Mouse (Mus musculus): ENCODE measurements around the gene Gm13723. TPM values are rescaled to one million over a fixed set of nuclear protein-coding genes. Genes with fewer than 3 reads are reported as not detected.

Gene Gm13723
- total RNA-seq (2023), result not detected

DNA sequence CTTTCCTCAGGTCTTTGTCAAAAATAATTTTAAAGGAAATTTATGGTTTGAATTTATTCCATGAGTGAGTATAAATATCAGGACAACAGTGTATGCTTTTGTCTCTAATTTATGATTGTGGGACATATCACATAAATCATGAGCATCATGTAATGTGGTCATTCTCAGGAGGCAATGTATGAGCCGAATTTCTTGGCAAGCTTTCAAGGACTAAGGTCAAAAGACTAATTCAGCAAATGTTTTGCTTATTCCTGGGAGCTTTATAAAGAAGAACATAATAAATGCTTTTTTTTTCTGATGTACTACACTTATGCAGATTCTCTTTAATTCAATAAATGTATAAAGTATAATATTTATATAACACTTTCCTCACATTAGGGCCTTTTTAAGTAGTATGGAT, at the start of gene Gm13723:
Gene Gm13723 (minus strand): TSS at position 101 of the 400 bp plus-strand sequence.

DNA sequence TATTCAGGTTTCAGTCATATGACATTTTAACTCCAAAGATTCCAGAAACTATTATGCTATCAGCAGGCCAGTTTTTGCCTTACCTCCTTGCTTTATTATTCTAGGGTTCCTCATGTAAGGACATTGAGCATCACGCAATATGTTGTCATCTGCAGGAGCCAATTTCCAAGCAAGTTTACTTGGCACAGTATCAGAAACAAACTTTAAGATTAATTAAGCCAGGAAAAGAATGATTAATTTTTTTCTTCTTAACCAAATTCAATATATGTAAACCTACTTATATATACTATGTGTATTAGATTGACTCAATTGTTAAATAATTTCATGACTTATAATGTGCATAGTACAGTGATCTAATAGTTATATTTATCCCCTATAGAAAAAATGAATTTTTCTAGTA, 17.5 kb upstream of the Gm13723 start, which contains the start of gene Olfr1097:
Gene Olfr1097 (minus strand): TSS at position 101 of the 400 bp plus-strand sequence.

DNA sequence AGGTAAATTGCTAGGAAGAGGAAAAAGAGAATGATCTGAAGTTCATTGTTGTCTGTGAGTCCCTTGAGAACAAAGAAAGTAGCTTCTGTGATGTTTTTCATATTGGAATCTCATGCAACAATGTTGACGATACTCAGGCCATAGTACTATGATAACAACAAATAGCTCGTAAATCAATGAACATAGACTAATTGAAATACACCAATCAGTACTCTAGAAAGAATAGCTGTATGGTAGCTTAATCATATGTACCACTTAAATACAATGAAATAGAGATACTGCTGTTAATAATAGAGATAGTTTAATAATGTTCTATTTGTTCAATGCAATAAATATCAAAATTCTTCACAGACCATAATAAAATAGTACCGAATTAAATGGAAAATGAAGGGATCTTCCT, 23.0 kb downstream of the Gm13723 start, which contains the start of gene Olfr1095:
Gene Olfr1095 (minus strand): TSS at position 101 of the 400 bp plus-strand sequence.

DNA sequence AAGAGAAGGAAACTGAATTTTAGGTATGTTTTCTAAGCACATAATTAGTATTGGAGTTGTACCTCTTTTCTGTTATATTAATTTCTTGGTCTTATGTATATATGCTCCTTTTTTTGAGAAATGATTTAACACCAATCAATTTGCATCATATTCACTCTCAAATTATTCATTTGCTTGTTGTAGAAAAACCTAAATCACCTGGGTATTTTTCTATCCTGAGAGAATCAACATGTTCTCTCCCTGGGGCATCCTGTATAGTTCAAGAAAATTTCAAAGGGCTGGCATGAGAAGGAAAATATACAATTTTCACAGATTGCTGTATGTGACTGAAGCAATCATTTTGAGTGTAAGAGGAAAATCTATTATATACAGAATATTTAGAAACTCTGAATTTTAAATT, 50.2 kb downstream of the Gm13723 start, which contains the start of gene Olfr1094:
Gene Olfr1094 (plus strand): TSS at position 301 of the 400 bp plus-strand sequence.

Other genes starting within 250 kb of the Gm13723 start
- not detected for gene Olfr1084, start 235.1 kb downstream of the Gm13723 start, total RNA-seq (2023)
- gene Olfr1085, start 212.8 kb downstream of the Gm13723 start, total RNA-seq (2023), result not detected
- not detected for gene Olfr1086, start 194.7 kb downstream of the Gm13723 start, total RNA-seq (2023)
- gene Olfr1087, start 176.4 kb downstream of the Gm13723 start, total RNA-seq (2023), result not detected
- not detected for gene Olfr1089, start 141.1 kb downstream of the Gm13723 start, total RNA-seq (2023)
- not detected for gene Olfr1090, start 115.8 kb downstream of the Gm13723 start, total RNA-seq (2023)
- not detected for gene Olfr1093, start 92.3 kb downstream of the Gm13723 start, total RNA-seq (2023)
- not detected for gene Olfr141, start 64.8 kb downstream of the Gm13723 start, total RNA-seq (2023)
- gene Olfr1094, start 50.1 kb downstream of the Gm13723 start, total RNA-seq (2023), result not detected
- not detected for gene Olfr1095, start 23.1 kb downstream of the Gm13723 start, total RNA-seq (2023)
- not detected for gene Olfr1097, start 17.4 kb upstream of the Gm13723 start, total RNA-seq (2023)
- not detected for gene Olfr1098, start 49.7 kb upstream of the Gm13723 start, total RNA-seq (2023)
- gene Olfr1099, start 85.9 kb upstream of the Gm13723 start, total RNA-seq (2023), result not detected
- gene Olfr1100, start 105.2 kb upstream of the Gm13723 start, total RNA-seq (2023), result not detected
- not detected for gene Olfr1101, start 116.4 kb upstream of the Gm13723 start, total RNA-seq (2023)
- not detected for gene Olfr1102, start 123.6 kb upstream of the Gm13723 start, total RNA-seq (2023)
- gene Olfr1104, start 152.3 kb upstream of the Gm13723 start, total RNA-seq (2023), result not detected
- gene Olfr1105, start 161.7 kb upstream of the Gm13723 start, total RNA-seq (2023), result not detected
- gene Olfr1106, start 177.5 kb upstream of the Gm13723 start, total RNA-seq (2023), result not detected
- not detected for gene Olfr1107, start 201.0 kb upstream of the Gm13723 start, total RNA-seq (2023)
- not detected for gene Olfr1109, start 221.2 kb upstream of the Gm13723 start, total RNA-seq (2023)
- gene Olfr259, start 239.8 kb upstream of the Gm13723 start, total RNA-seq (2023), result not detected

Data from neutrophil, adult 59 days (primary cell).